Mouse (Mus musculus) liver, postnatal 0 days (tissue): ENCODE data around the gene Htr2b. TPM values are rescaled to one million over a fixed set of nuclear protein-coding genes. Genes with fewer than 3 reads are reported as not detected.
A peak's percentile ranks its signal among the peaks of the same experiment; 100 is the strongest.

Experiments
- ATAC-seq: fragments of 200-750 bp; cut with Nextera tagmentation; 2 replicates; pipeline ENCODE4 v1.8.0; 2017; ENCODE audit warnings: mild to moderate bottlenecking, moderate library complexity
- DNase-seq: peaks from one replicate; pipeline ENCODE4 v3.0.0-alpha.2; 2016
- H3K27ac ChIP-seq: fragments of 300-500 bp; sonication (generic); 2 replicates; pipeline ENCODE4 v1.5.1; 2014; ENCODE audit warnings: antibody characterized with exemption, moderate library complexity, mild to moderate bottlenecking, low read depth
- H3K27me3 ChIP-seq: fragments of 300-500 bp; sonication (generic); 2 replicates; pipeline ENCODE4 v1.6.1; 2014; ENCODE audit warnings: low read length, control low read depth, mixed read lengths; ENCODE audit not compliant: insufficient read depth
- H3K36me3 ChIP-seq: fragments of 300-500 bp; sonication (generic); replicated peaks from 2 replicates; pipeline ENCODE4 v1.6.1; 2014; ENCODE audit warnings: mild to moderate bottlenecking, control low read depth, low read length, moderate library complexity, mixed read lengths; ENCODE audit not compliant: insufficient read depth
- H3K4me1 ChIP-seq: fragments of 300-500 bp; sonication (generic); 2 replicates; pipeline ENCODE4 v1.6.1; 2014; ENCODE audit warnings: antibody characterized with exemption, mild to moderate bottlenecking, control low read depth; ENCODE audit not compliant: insufficient read depth
- H3K4me2 ChIP-seq: fragments of 300-500 bp; sonication (generic); 2 replicates; pipeline ENCODE4 v1.6.1; 2014; ENCODE audit warnings: low read depth, mild to moderate bottlenecking, low read length, moderate library complexity, mixed read lengths
- H3K4me3 ChIP-seq: fragments of 300-500 bp; sonication (generic); 2 replicates; pipeline ENCODE4 v1.5.1; 2014; ENCODE audit warnings: low read depth, low read length
- H3K9ac ChIP-seq: fragments of 300-500 bp; sonication (generic); replicated peaks from 2 replicates; pipeline ENCODE4 v1.6.1; 2014; ENCODE audit warnings: mild to moderate bottlenecking, moderate library complexity
- H3K9me3 ChIP-seq: fragments of 300-500 bp; sonication (generic); 2 replicates; pipeline ENCODE4 v1.6.1; 2016; ENCODE audit warnings: mild to moderate bottlenecking, control low read depth, low read length, mixed read lengths
- CTCF ChIP-seq: sonication (generic); IDR thresholded peaks from 2 replicates; pipeline ENCODE4 v1.5.1; 2016; ENCODE audit warnings: antibody characterized with exemption, low read depth
- EP300 ChIP-seq: IDR thresholded peaks from 2 replicates; pipeline ENCODE4 v1.6.1; 2016; ENCODE audit warnings: antibody characterized with exemption, low read depth, mild to moderate bottlenecking
- WGBS: fragments of 180-500 bp; shearing (Covaris S2); extraction: QIAGEN DNeasy Blood & Tissue Kit; methylation state at CpG from one replicate; pipeline ENCODE4 v1.1.7; 2014; ENCODE audit not compliant: insufficient replicate concordance; 5-methylcytosine and 5-hydroxymethylcytosine counted together
- polyA plus RNA-seq: library from polyadenylated mRNA; unstranded; fragments of >200 nt; fragmentation: Nextera tagmentation; extraction: Ambion mirVana; gene quantifications from 2 replicates; pipeline ENCODE4 v1.2.1, GENCODE M21; 2015

The Htr2b gene
- polyA plus RNA-seq, 1 experiment from 2014 or later = not detected

DNA sequence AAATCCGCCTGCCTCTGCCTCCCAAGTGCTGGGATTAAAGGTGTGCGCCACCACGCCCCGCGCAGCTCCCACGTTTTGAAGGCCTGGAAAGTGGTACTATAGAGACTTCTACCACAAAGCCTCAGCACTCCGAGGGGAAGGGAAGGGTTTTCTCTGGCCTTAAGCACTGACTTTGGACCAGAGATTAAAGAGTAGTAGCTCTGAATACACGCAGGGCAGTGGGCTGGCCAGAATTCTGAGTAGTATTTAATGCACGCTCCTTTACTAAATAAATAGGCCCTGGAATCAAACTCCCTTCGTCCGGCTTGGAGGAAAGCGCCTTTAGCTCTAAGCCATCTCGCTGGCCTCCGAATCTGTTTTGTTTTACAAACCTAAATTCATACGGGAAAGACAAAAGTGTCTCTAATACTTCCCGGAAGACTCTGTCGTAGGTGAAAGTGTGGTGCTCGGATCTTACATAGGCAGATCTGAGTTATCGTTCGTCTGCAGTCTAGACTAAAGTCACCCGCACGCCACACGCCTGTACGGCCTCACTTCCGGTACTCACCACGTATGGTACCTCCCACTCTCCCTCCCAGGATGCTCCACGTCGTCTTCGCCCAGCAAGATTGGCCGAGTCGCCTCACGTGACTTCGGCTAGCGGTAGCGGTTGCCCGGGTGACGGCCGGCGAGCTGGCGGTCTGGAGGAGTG is 42.5 kb upstream of the Htr2b start, which contains the start of gene Armc9:
TSS of gene Armc9 (plus strand) at position 648 of the 691 bp plus-strand sequence.
- H3K27ac ChIP-seq = peak within 1 kb of the TSS; percentile 93
- peak; percentile 96 for DNase-seq
- no peaks in the 10 kb centered on the region for H3K27me3 ChIP-seq
- H3K4me1 ChIP-seq = peaks cover 8% of the 10 kb centered on the region
- H3K4me2 ChIP-seq = peak within 1 kb of the TSS; percentile 98
- H3K9ac ChIP-seq = peak within 1 kb of the TSS; percentile 70
- H3K36me3 ChIP-seq = no peaks in the 10 kb centered on the region
- H3K9me3 ChIP-seq = no peaks in the 10 kb centered on the region
- peak within 1 kb of the TSS; percentile 85 for H3K4me3 ChIP-seq
- TF ChIP-seq CTCF (no peak), EP300 (no peak)
- 4% methylated on average over 40 of the region's 40 CpGs for WGBS
- ATAC-seq = peak; percentile 100

GRCm38 (mm10) chr1:86152618-86153017 is 40.8 kb upstream of the Htr2b start:
- no peak overlapping the region for H3K4me2 ChIP-seq
- DNase-seq = peak; percentile 38
- WGBS = 60% methylated on average over 1 of the region's 1 CpGs

GRCm38 (mm10) chr1:86151376-86151775 is 39.6 kb upstream of the Htr2b start:
- Histone ChIP-seq H3K36me3 (no peaks in the 10 kb centered on the region), H3K9ac (no peak overlapping the region), H3K4me1 (peaks cover 8% of the 10 kb centered on the region), H3K9me3 (no peaks in the 10 kb centered on the region), H3K4me2 (no peak overlapping the region), H3K4me3 (no peak overlapping the region), H3K27me3 (no peaks in the 10 kb centered on the region), H3K27ac (no peak overlapping the region)
- no peak for DNase-seq
- WGBS = 76% methylated on average over 7 of the region's 7 CpGs
- no peak for ATAC-seq
- no peak for TF ChIP-seq EP300

More at GRCm38 (mm10) chr1:86152618-86153017, 40.8 kb upstream of the Htr2b start:
- Histone ChIP-seq H3K9ac (no peak overlapping the region), H3K27ac (no peak overlapping the region), H3K4me1 (peaks cover 8% of the 10 kb centered on the region), H3K27me3 (no peaks in the 10 kb centered on the region), H3K9me3 (no peaks in the 10 kb centered on the region), H3K36me3 (no peaks in the 10 kb centered on the region), H3K4me3 (no peak overlapping the region)
- ATAC-seq = no peak
- TF ChIP-seq CTCF (peak; percentile 67), EP300 (no peak)

- H3K4me3 ChIP-seq = no peak overlapping the region
- no peaks in the 10 kb centered on the region for H3K9me3 ChIP-seq
- ATAC-seq = no peak
- 65% methylated on average over 6 of the region's 6 CpGs for WGBS
- no peak overlapping the region for H3K27ac ChIP-seq
- peaks cover 8% of the 10 kb centered on the region for H3K4me1 ChIP-seq
- no peak overlapping the region for H3K9ac ChIP-seq
- TF ChIP-seq EP300 = no peak
- no peak for TF ChIP-seq CTCF
- H3K4me2 ChIP-seq = no peak overlapping the region
- H3K36me3 ChIP-seq = no peaks in the 10 kb centered on the region
- no peak for DNase-seq
- H3K27me3 ChIP-seq = no peaks in the 10 kb centered on the region
These were observed 39.2 kb upstream of the Htr2b start for GRCm38 (mm10) chr1:86150929-86151328.

GRCm38 (mm10) chr1:86148161-86148560 is 36.4 kb upstream of the Htr2b start:
- 80% methylated on average over 9 of the region's 9 CpGs for WGBS
- Histone ChIP-seq H3K4me3 (no peak overlapping the region), H3K4me1 (no peaks in the 10 kb centered on the region), H3K27me3 (no peaks in the 10 kb centered on the region), H3K9me3 (no peaks in the 10 kb centered on the region), H3K27ac (no peak overlapping the region), H3K36me3 (no peaks in the 10 kb centered on the region), H3K9ac (no peak overlapping the region), H3K4me2 (no peak overlapping the region)
- no peak for TF ChIP-seq CTCF
- TF ChIP-seq EP300 = no peak
- ATAC-seq (no peak), DNase-seq (no peak)

GRCm38 (mm10) chr1:86147557-86147956 is 35.8 kb upstream of the Htr2b start:
- Histone ChIP-seq H3K4me2 (no peak overlapping the region), H3K36me3 (no peaks in the 10 kb centered on the region), H3K27ac (no peak overlapping the region), H3K27me3 (no peaks in the 10 kb centered on the region), H3K4me3 (no peak overlapping the region), H3K4me1 (no peaks in the 10 kb centered on the region), H3K9me3 (no peaks in the 10 kb centered on the region), H3K9ac (no peak overlapping the region)
- ATAC-seq (no peak), DNase-seq (no peak)
- 42% methylated on average over 5 of the region's 5 CpGs for WGBS
- no peak for TF ChIP-seq CTCF
- no peak for TF ChIP-seq EP300

- WGBS = 80% methylated on average over 5 of the region's 5 CpGs
- no peak for DNase-seq
- Histone ChIP-seq H3K4me3 (no peak overlapping the region), H3K9me3 (no peaks in the 10 kb centered on the region), H3K36me3 (no peaks in the 10 kb centered on the region), H3K4me2 (no peak overlapping the region), H3K9ac (no peak overlapping the region), H3K27me3 (no peaks in the 10 kb centered on the region), H3K4me1 (no peaks in the 10 kb centered on the region), H3K27ac (no peak overlapping the region)
- no peak for TF ChIP-seq CTCF
- TF ChIP-seq EP300 = no peak
- ATAC-seq = no peak
These were observed 34.5 kb upstream of the Htr2b start for GRCm38 (mm10) chr1:86146293-86146692.
